27 mouse cellular contexts compared by ENCODE assay signal in genomic region chr8:94322083-94322482, GRCm38 (mm10). TPM values are rescaled to one million over a fixed set of nuclear protein-coding genes. Genes with fewer than 3 reads are reported as not detected.
A peak's percentile ranks its signal among the peaks of the same experiment; 100 is the strongest.
DNase-seq lines count a peak whose midpoint lies in the region; ATAC-seq lines count a peak whose summit lies in the region.
"Had no signal": no experiment of that assay in that cellular context is flagged by ENCODE, and none has a peak within 500 bp of the region (broad histone marks: within the 10 kb centered on the region; RNA-seq: fewer than 3 reads in every experiment).

No protein-coding gene starts in this region.

- 0 out of 2 replicates have a peak overlapping the region, but pooled peaks have one; percentile 5 for H3K27ac ChIP-seq in forebrain, embryonic 10.5 days
- H3K27ac ChIP-seq in forebrain, embryonic 13.5 days, result no peak overlapping the region
- H3K27ac ChIP-seq in embryonic facial prominence, embryonic 15.5 days (replicated peaks), result peak overlapping the region; percentile 34; the same call in 1 of the 2 replicates
- H3K27ac ChIP-seq: heart, adult 2 months; heart, embryonic 13.5 days; hindbrain, embryonic 12.5 days; macrophage; midbrain, embryonic 10.5 days; neural tube, embryonic 12.5 days; stomach, embryonic 15.5 days had no signal

- no peak overlapping the region for H3K4me2 ChIP-seq in forebrain, embryonic 13.5 days
- no peak overlapping the region for H3K4me2 ChIP-seq in embryonic facial prominence, embryonic 15.5 days (replicated peaks)
- H3K4me2 ChIP-seq: heart, embryonic 13.5 days; hindbrain, embryonic 12.5 days; liver, embryonic 11.5 days; neural tube, embryonic 12.5 days; stomach, embryonic 15.5 days had no signal

- H3K4me1 ChIP-seq in forebrain, embryonic 10.5 days, result peaks cover 11% of the 10 kb centered on the region
- no peaks in the 10 kb centered on the region for H3K4me1 ChIP-seq in forebrain, embryonic 13.5 days
- peaks cover 9% of the 10 kb centered on the region; the same call in 1 of the 2 replicates for H3K4me1 ChIP-seq in embryonic facial prominence, embryonic 15.5 days
- H3K4me1 ChIP-seq: hindbrain, embryonic 12.5 days; midbrain, embryonic 10.5 days; neural tube, embryonic 12.5 days had no signal

- WGBS in forebrain, embryonic 10.5 days, result 62% methylated on average over 4 of the region's 4 CpGs
- 77% methylated on average over 4 of the region's 4 CpGs for WGBS in forebrain, embryonic 13.5 days
- WGBS in embryonic facial prominence, embryonic 15.5 days, result 37% methylated on average over 4 of the region's 4 CpGs

- DNase-seq in forebrain, embryonic 10.5 days (ENCODE audit: extremely low spot score, low spot score), result no peak
- DNase-seq in MN1 (ENCODE audit: low spot score), result peak; percentile 55
- DNase-seq in mesoderm, embryonic 11.5 days (ENCODE audit: low read depth, low spot score), result peak; percentile 14
- no peak for DNase-seq in T-cell, adult 2 months (ENCODE audit: low spot score)
- DNase-seq in layer of hippocampus, adult 11-12 months (ENCODE audit: low spot score), result no peak
- DNase-seq: adrenal gland, postnatal 25 days; cerebellum, adult 11 months; cerebellum, postnatal 10 days; gastrocnemius, postnatal 25 days; heart, adult 2 months; heart, postnatal 14 days; kidney, adult 11 months; kidney, postnatal 4 days; layer of hippocampus, adult 9-11 months; liver, postnatal 0 days; thymus, postnatal 36 days had no signal

- H3K4me3 ChIP-seq in forebrain, embryonic 10.5 days, result no peak overlapping the region
- H3K4me3 ChIP-seq in forebrain, embryonic 13.5 days, result no peak overlapping the region
- H3K4me3 ChIP-seq in embryonic facial prominence, embryonic 15.5 days (replicated peaks), result no peak overlapping the region
- H3K4me3 ChIP-seq: heart, adult 2 months; heart, embryonic 13.5 days; hindbrain, embryonic 12.5 days; midbrain, embryonic 10.5 days; neural tube, embryonic 12.5 days; stomach, embryonic 15.5 days had no signal

- no peaks in the 10 kb centered on the region for H3K27me3 ChIP-seq in forebrain, embryonic 10.5 days (ENCODE audit: poor library complexity, severe bottlenecking)
- no peaks in the 10 kb centered on the region for H3K27me3 ChIP-seq in forebrain, embryonic 13.5 days
- H3K27me3 ChIP-seq in embryonic facial prominence, embryonic 15.5 days, result no peaks in the 10 kb centered on the region
- H3K27me3 ChIP-seq: heart, embryonic 13.5 days; hindbrain, embryonic 12.5 days; neural tube, embryonic 12.5 days; stomach, embryonic 15.5 days had no signal

- ATAC-seq in forebrain, embryonic 13.5 days, result no peak
- ATAC-seq in embryonic facial prominence, embryonic 15.5 days (ENCODE audit: insufficient number of reproducible peaks, low FRiP score, low TSS enrichment, low read depth), result 0 out of 2 replicates have a peak, but pooled peaks have one; percentile 20
- ATAC-seq: forebrain, embryonic 14.5 days; liver, postnatal 0 days; lung, postnatal 0 days had no signal

- H3K36me3 ChIP-seq in forebrain, embryonic 10.5 days (replicated peaks), result peaks cover 10% of the 10 kb centered on the region; the same call in 1 of the 2 replicates
- H3K36me3 ChIP-seq in forebrain, embryonic 13.5 days (ENCODE audit: poor library complexity, severe bottlenecking), result peaks cover 22% of the 10 kb centered on the region; the same call in 1 of the 2 replicates
- H3K36me3 ChIP-seq in embryonic facial prominence, embryonic 15.5 days, result no peaks in the 10 kb centered on the region
- H3K36me3 ChIP-seq: stomach, embryonic 15.5 days had no signal

- no peaks in the 10 kb centered on the region for H3K9me3 ChIP-seq in forebrain, embryonic 10.5 days
- H3K9me3 ChIP-seq in forebrain, embryonic 13.5 days (replicated peaks), result no peaks in the 10 kb centered on the region
- no peaks in the 10 kb centered on the region for H3K9me3 ChIP-seq in embryonic facial prominence, embryonic 15.5 days (replicated peaks)
- H3K9me3 ChIP-seq: heart, embryonic 13.5 days; hindbrain, embryonic 12.5 days; midbrain, embryonic 10.5 days; neural tube, embryonic 12.5 days; stomach, embryonic 15.5 days had no signal

- H3K9ac ChIP-seq in forebrain, embryonic 13.5 days, result no peak overlapping the region
- H3K9ac ChIP-seq in embryonic facial prominence, embryonic 15.5 days, result no peak overlapping the region
- H3K9ac ChIP-seq: heart, embryonic 13.5 days; hindbrain, embryonic 12.5 days; liver, postnatal 0 days; neural tube, embryonic 12.5 days; stomach, embryonic 15.5 days had no signal

RNA-seq across cellular contexts. Expression of gene Slc12a3, which starts 6.9 kb away (rescaled TPM):
- not detected in 2 replicates for polyA plus RNA-seq in forebrain, embryonic 10.5 days (2016; fragmentation: Nextera tagmentation; extraction: Ambion mirVana)
- not detected in 2 replicates for polyA plus RNA-seq in forebrain, embryonic 13.5 days (2015; fragmentation: Nextera tagmentation; extraction: Ambion mirVana)
- 0.23 TPM in 1 of 2 replicates, not detected in the other for polyA plus RNA-seq in embryonic facial prominence, embryonic 15.5 days (2015; fragmentation: Nextera tagmentation; extraction: Ambion mirVana)
- polyA plus RNA-seq: forebrain, embryonic 14.5 days; heart, embryonic 13.5 days; hindbrain, embryonic 12.5 days; liver, embryonic 11.5 days; macrophage; midbrain, embryonic 10.5 days had no signal

Comparison
In these comparisons a context has a peak if more than half of its experiments do, and no peak if none do; other contexts are left out.
1. DNase-seq: peak in MN1 (single experiment) and mesoderm, embryonic 11.5 days (single experiment); none in forebrain, embryonic 10.5 days (single experiment), T-cell, adult 2 months (single experiment) and layer of hippocampus, adult 11-12 months (single experiment).